ENCODE assay signal across 8 mouse cellular contexts in genomic region chr4:134249651-134250050, GRCm38 (mm10). TPM values are rescaled to one million over a fixed set of nuclear protein-coding genes. Genes with fewer than 3 reads are reported as not detected.
DNase-seq lines count a peak whose midpoint lies in the region; ATAC-seq and TF ChIP-seq lines count a peak whose summit lies in the region.

No protein-coding gene starts in this region.

- ATAC-seq in hindbrain, embryonic 13.5 days (ENCODE audit: low FRiP score) = no peak

- H3K9ac ChIP-seq in MEL (ENCODE audit: control insufficient read depth, low read depth, low read length, poor library complexity, severe bottlenecking) = peak overlapping the region; percentile 77
- peak overlapping the region; percentile 66 for H3K9ac ChIP-seq in hindbrain, embryonic 13.5 days

- DNase-seq in MEL (ENCODE audit: low read depth, low spot score) = peak; percentile 75
- DNase-seq in forelimb bud, embryonic 11.5 days (ENCODE audit: low read depth, low spot score) = peak; percentile 67
- DNase-seq in left cerebral cortex, postnatal 25 days (ENCODE audit: low spot score in 2 of 2) = peak; percentile 56 to 66
- DNase-seq in mesoderm, embryonic 11.5 days (ENCODE audit: low read depth, low spot score) = peak; percentile 80
- peak; percentile 23 to 28 for DNase-seq in right cerebral cortex, postnatal 36 days (ENCODE audit: low spot score in 2 of 2)
- DNase-seq in c-Kit-positive CD71-positive TER-119-positive erythroid progenitor cells, embryonic 14.5 days (ENCODE audit: low spot score) = no peak

- no peaks in the 10 kb centered on the region for H3K9me3 ChIP-seq in MEL (replicated peaks; ENCODE audit: insufficient read depth, low read length)
- H3K9me3 ChIP-seq in hindbrain, embryonic 13.5 days = no peaks in the 10 kb centered on the region

- TF ChIP-seq EP300 in MEL (IDR thresholded peaks at IDR 0.05; ENCODE audit: low read depth in 1 of 2, low read length in 2 of 2) = no peak

- peak; percentile 40 for TF ChIP-seq RAD21 in MEL (IDR thresholded peaks at IDR 0.05; ENCODE audit: low read depth, low read length)

- H3K27me3 ChIP-seq in MEL (ENCODE audit: control insufficient read depth in 1 of 2, insufficient read depth in 2 of 2, low read length in 2 of 2) = no peaks in the 10 kb centered on the region
- peaks cover 86% of the 10 kb centered on the region for H3K27me3 ChIP-seq in hindbrain, embryonic 13.5 days

- H3K4me3 ChIP-seq in MEL (ENCODE audit: control insufficient read depth in 1 of 2, insufficient read depth in 1 of 2, low read depth in 2 of 2, low read length in 2 of 2) = peak overlapping the region; percentile 52 to 59
- H3K4me3 ChIP-seq in brown adipose tissue, adult 24 weeks (ENCODE audit: insufficient read depth, low read depth, low read length) = peak overlapping the region; percentile 43
- peak overlapping the region; percentile 56 for H3K4me3 ChIP-seq in hindbrain, embryonic 13.5 days

- 1% methylated on average over 30 of the region's 30 CpGs for WGBS in hindbrain, embryonic 13.5 days

- intact Hi-C loops in left cerebral cortex, postnatal 25 days (cut with DNase I) = loop anchor here (2.0 to 10.0 kb wide), 3 partner anchors 43 to 235 kb away; no protein-coding TSS in a partner anchor

- no peak; a peak in 1 of 4 replicates for TF ChIP-seq POLR2A in MEL (IDR thresholded peaks at IDR 0.05; ENCODE audit: control insufficient read depth in 1 of 2, insufficient read depth in 1 of 2, low read depth in 1 of 2, low read length in 2 of 2, poor library complexity in 1 of 2)

- H3K4me2 ChIP-seq in hindbrain, embryonic 13.5 days = peak overlapping the region; percentile 79

- H3K36me3 ChIP-seq in MEL (ENCODE audit: control insufficient read depth in 1 of 2, insufficient read depth in 2 of 2, low read length in 2 of 2) = peaks cover 0 to 3% of the 10 kb centered on the region in 2 experiments; a peak in 1 of 4 replicates
- no peaks in the 10 kb centered on the region for H3K36me3 ChIP-seq in hindbrain, embryonic 13.5 days

- TF ChIP-seq CTCF in MEL (IDR thresholded peaks at IDR 0.05 in 2 of 3, conservative IDR thresholded peaks at IDR 0.05 in 1 of 3; ENCODE audit: control insufficient read depth in 1 of 3, insufficient read depth in 1 of 3, low read depth in 2 of 3, low read length in 3 of 3, poor library complexity in 1 of 3, severe bottlenecking in 1 of 3) = peak in 2 of 3 experiments; percentile 88 to 95; a peak in 5 of 6 replicates

- H3K4me1 ChIP-seq in MEL (ENCODE audit: control insufficient read depth in 1 of 2, insufficient read depth in 2 of 2, low read length in 2 of 2) = peaks cover 2 to 12% of the 10 kb centered on the region in 2 experiments; a peak in 2 of 4 replicates
- H3K4me1 ChIP-seq in brown adipose tissue, adult 24 weeks (ENCODE audit: control insufficient read depth, insufficient read depth, insufficient read length, low read length) = peaks cover 3% of the 10 kb centered on the region
- peaks cover 71% of the 10 kb centered on the region for H3K4me1 ChIP-seq in hindbrain, embryonic 13.5 days (replicated peaks)

- H3K79me2 ChIP-seq in MEL (ENCODE audit: control insufficient read depth, insufficient read depth, low read length, poor library complexity) = peaks cover 7% of the 10 kb centered on the region

- no peak overlapping the region for H3K27ac ChIP-seq in MEL (ENCODE audit: control insufficient read depth, low read depth, low read length)
- no peak overlapping the region for H3K27ac ChIP-seq in brown adipose tissue, adult 24 weeks (replicated peaks; ENCODE audit: low read depth, low read length)
- no peak overlapping the region for H3K27ac ChIP-seq in hindbrain, embryonic 13.5 days

TF ChIP-seq in MEL, 35 proteins besides CTCF, POLR2A, EP300 and RAD21:
- TF ChIP-seq E2F4 (IDR thresholded peaks at IDR 0.05; ENCODE audit: borderline replicate concordance, low read depth, low read length) = no peak
- TF ChIP-seq MXI1 (IDR thresholded peaks at IDR 0.05; ENCODE audit: low read depth, low read length) = no peak; the same call in 1 of the 2 replicates
- no peak for TF ChIP-seq POLR2AphosphoS2 (IDR thresholded peaks at IDR 0.05; ENCODE audit: low read length)
- peak; percentile 38 for TF ChIP-seq ZC3H11A (IDR thresholded peaks at IDR 0.05; ENCODE audit: low read depth, low read length)
- no peak for TF ChIP-seq RCOR1 (IDR thresholded peaks at IDR 0.05; ENCODE audit: low read depth, low read length)
- TF ChIP-seq POLR2AphosphoS5 (IDR thresholded peaks at IDR 0.05; ENCODE audit: borderline replicate concordance, low read depth, low read length) = no peak
- TF ChIP-seq USF2 (IDR thresholded peaks at IDR 0.05; ENCODE audit: borderline replicate concordance in 1 of 2, insufficient read depth in 1 of 2, low read depth in 1 of 2, low read length in 2 of 2) = no peak
- TF ChIP-seq TBP (IDR thresholded peaks at IDR 0.05; ENCODE audit: low read depth, low read length) = no peak
- TF ChIP-seq ZMIZ1 (IDR thresholded peaks at IDR 0.05; ENCODE audit: low read depth, low read length) = no peak
- no peak for TF ChIP-seq BHLHE40 (IDR thresholded peaks at IDR 0.05; ENCODE audit: borderline replicate concordance, low read depth, low read length)
- 0 out of 2 replicates have a peak, but pooled peaks have one; percentile 25 for TF ChIP-seq TCF12 (IDR thresholded peaks at IDR 0.05; ENCODE audit: low read depth, low read length)
- TF ChIP-seq GABPA (IDR thresholded peaks at IDR 0.05; ENCODE audit: low read depth, low read length) = no peak
- no peak for TF ChIP-seq MEF2A (IDR thresholded peaks at IDR 0.05; ENCODE audit: extremely low read depth, insufficient replicate concordance, low read depth, low read length, poor library complexity, severe bottlenecking)
- no peak for TF ChIP-seq SIN3A (IDR thresholded peaks at IDR 0.05; ENCODE audit: low read length)
- TF ChIP-seq CHD1 (IDR thresholded peaks at IDR 0.05; ENCODE audit: low read depth, low read length) = no peak
- no peak for TF ChIP-seq GATA1 (IDR thresholded peaks at IDR 0.05; ENCODE audit: low read depth, low read length)
- no peak for TF ChIP-seq HCFC1 (IDR thresholded peaks at IDR 0.05; ENCODE audit: low read depth, low read length)
- no peak for TF ChIP-seq ELF1 (IDR thresholded peaks at IDR 0.05; ENCODE audit: low read depth, low read length)
- no peak for TF ChIP-seq MYC (IDR thresholded peaks at IDR 0.05; ENCODE audit: low read depth, low read length)
- no peak for TF ChIP-seq MAFK (IDR thresholded peaks at IDR 0.05; ENCODE audit: borderline replicate concordance, low read depth, low read length)
- no peak for TF ChIP-seq NELFE (IDR thresholded peaks at IDR 0.05; ENCODE audit: low read depth, low read length)
- peak; percentile 81 for TF ChIP-seq SMC3 (IDR thresholded peaks at IDR 0.05; ENCODE audit: low read depth, low read length)
- TF ChIP-seq ZNF384 (IDR thresholded peaks at IDR 0.05; ENCODE audit: low read depth, low read length) = no peak
- no peak for TF ChIP-seq ZKSCAN1 (IDR thresholded peaks at IDR 0.05; ENCODE audit: low read depth, low read length)
- TF ChIP-seq NRF1 (IDR thresholded peaks at IDR 0.05; ENCODE audit: insufficient read depth, low read depth, low read length, poor library complexity, severe bottlenecking) = 0 out of 2 replicates have a peak, but pooled peaks have one; percentile 14
- TF ChIP-seq UBTF (IDR thresholded peaks at IDR 0.05; ENCODE audit: borderline replicate concordance, insufficient read depth, low read depth, low read length) = no peak

RNA-seq across cellular contexts. Expression of gene Gm30191, which starts 2.9 kb away (rescaled TPM):
- not detected in 2 replicates for total RNA-seq in MEL (2012; rRNA removed)
- not detected for polyA plus RNA-seq in MEL (2012; ENCODE audit: insufficient read depth in 1 of 2, insufficient read length in 2 of 2, low read depth in 1 of 2, low replicate concordance in 2 of 2, missing spikeins in 1 of 2)
- polyA plus RNA-seq in brown adipose tissue, adult 24 weeks (2012; ENCODE audit: insufficient read depth, insufficient read length, missing spikeins) = not detected in 2 replicates
- polyA plus RNA-seq in hindbrain, embryonic 13.5 days (2015; fragmentation: Nextera tagmentation; extraction: Ambion mirVana) = 0.54 and 0.74 TPM in 2 replicates
- total RNA-seq in left cerebral cortex, postnatal 25 days (2021) = not detected

RNA-seq across cellular contexts. Expression of gene Grrp1, which starts 4.3 kb away (rescaled TPM):
- total RNA-seq in MEL (2012; rRNA removed) = not detected in 2 replicates
- polyA plus RNA-seq in MEL (2012; ENCODE audit: insufficient read depth in 1 of 2, insufficient read length in 2 of 2, low read depth in 1 of 2, low replicate concordance in 2 of 2, missing spikeins in 1 of 2) = not detected
- polyA plus RNA-seq in brown adipose tissue, adult 24 weeks (2012; ENCODE audit: insufficient read depth, insufficient read length, missing spikeins) = 2.5 and 2.8 TPM in 2 replicates
- polyA plus RNA-seq in hindbrain, embryonic 13.5 days (2015; fragmentation: Nextera tagmentation; extraction: Ambion mirVana) = 9.3 and 14.2 TPM in 2 replicates
- 1 to 10 TPM; 4.0 TPM for total RNA-seq in left cerebral cortex, postnatal 25 days (2021)

RNA-seq across cellular contexts. Expression of gene Zfp593, which starts 4.3 kb away (rescaled TPM):
- total RNA-seq in MEL (2012; rRNA removed) = 27.3 and 30.4 TPM in 2 replicates
- polyA plus RNA-seq in MEL (2012; ENCODE audit: insufficient read depth in 1 of 2, insufficient read length in 2 of 2, low read depth in 1 of 2, low replicate concordance in 2 of 2, missing spikeins in 1 of 2) = 10 to 100 TPM in 1 of 2 experiments, not detected in 1; 33.9 TPM
- polyA plus RNA-seq in brown adipose tissue, adult 24 weeks (2012; ENCODE audit: insufficient read depth, insufficient read length, missing spikeins) = 2.8 and 3.1 TPM in 2 replicates
- polyA plus RNA-seq in hindbrain, embryonic 13.5 days (2015; fragmentation: Nextera tagmentation; extraction: Ambion mirVana) = 15.5 and 15.7 TPM in 2 replicates
- 10 to 100 TPM; 10.3 to 10.5 TPM for total RNA-seq in left cerebral cortex, postnatal 25 days (2021)

RNA-seq across cellular contexts. Expression of gene E130218I03Rik, which starts 6.2 kb away (rescaled TPM):
- total RNA-seq in MEL (2012; rRNA removed) = 1.6 and 2.8 TPM in 2 replicates
- 1 to 10 TPM in 1 of 2 experiments, not detected in 1; 1.6 TPM for polyA plus RNA-seq in MEL (2012; ENCODE audit: insufficient read depth in 1 of 2, insufficient read length in 2 of 2, low read depth in 1 of 2, low replicate concordance in 2 of 2, missing spikeins in 1 of 2)
- polyA plus RNA-seq in brown adipose tissue, adult 24 weeks (2012; ENCODE audit: insufficient read depth, insufficient read length, missing spikeins) = not detected in 2 replicates
- 0.45 and 0.56 TPM in 2 replicates for polyA plus RNA-seq in hindbrain, embryonic 13.5 days (2015; fragmentation: Nextera tagmentation; extraction: Ambion mirVana)
- total RNA-seq in left cerebral cortex, postnatal 25 days (2021) = not detected

RNA-seq across cellular contexts. Expression of gene Cnksr1, which starts 11.5 kb away (rescaled TPM):
- total RNA-seq in MEL (2012; rRNA removed) = not detected in 2 replicates
- polyA plus RNA-seq in MEL (2012; ENCODE audit: insufficient read depth in 1 of 2, insufficient read length in 2 of 2, low read depth in 1 of 2, low replicate concordance in 2 of 2, missing spikeins in 1 of 2) = under 1 TPM in 1 of 2 experiments, not detected in 1; 0.07 TPM
- polyA plus RNA-seq in brown adipose tissue, adult 24 weeks (2012; ENCODE audit: insufficient read depth, insufficient read length, missing spikeins) = 0.63 TPM in 1 of 2 replicates, not detected in the other
- polyA plus RNA-seq in hindbrain, embryonic 13.5 days (2015; fragmentation: Nextera tagmentation; extraction: Ambion mirVana) = 0.06 and 0.08 TPM in 2 replicates
- total RNA-seq in left cerebral cortex, postnatal 25 days (2021) = under 1 TPM; 0.23 to 0.46 TPM
